Mouse (Mus musculus) gastrocnemius, postnatal 36 days (tissue): Measurements from ENCODE around the gene Epop. TPM values are rescaled to one million over a fixed set of nuclear protein-coding genes. Genes with fewer than 3 reads are reported as not detected.
A peak's percentile ranks its signal among the peaks of the same experiment; 100 is the strongest.
"Not testable (repeated sequence)": the region's sequence is repeated elsewhere in the genome, so short reads cannot be mapped to it uniquely, and the experiment has no call there.

ENCODE experiments used
- DNase-seq, 2 experiments: peaks; one replicate each; pipeline ENCODE4 v3.0.0; 2022
- intact Hi-C: fragments of 180-260 bp; cut with DNase I; formaldehyde crosslinking; loops from one replicate; pipeline ENCODE4 v1.15.1; 2025
- total RNA-seq, 2 experiments: library from RNA; stranded (reverse); gene quantifications; 2 replicates each; pipeline ENCODE4 v1.2.3; 2021

Gene Epop
- total RNA-seq, 2 experiments from 2014 or later, result 0.91 to 1.2 TPM

DNA sequence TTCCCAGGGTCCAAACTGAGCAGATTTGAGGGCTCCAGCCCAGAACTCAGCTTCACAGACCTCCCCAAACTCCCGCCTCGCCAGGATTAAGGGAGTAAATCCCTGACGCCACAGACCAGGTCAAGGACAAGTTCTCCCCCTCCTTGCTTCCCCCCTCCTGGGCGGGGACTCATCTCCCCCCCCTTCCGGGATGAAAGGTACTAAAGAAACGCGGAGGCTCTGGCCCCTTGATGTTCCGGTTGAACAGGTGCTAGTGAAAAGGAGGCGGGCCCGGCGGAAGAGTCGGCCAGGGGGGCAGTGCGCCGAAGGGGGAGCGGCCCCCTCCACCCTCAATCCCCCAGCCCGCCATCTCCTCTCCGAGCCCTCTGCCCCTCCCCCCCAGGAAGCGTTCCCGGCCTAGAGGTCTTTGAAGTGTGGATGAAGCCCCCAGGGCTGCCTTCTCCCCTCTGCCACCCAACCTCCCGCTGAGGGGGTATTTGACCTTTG, 32.2 kb upstream of the Epop start:
- DNase-seq, result no peak
- intact Hi-C loops, result no loop called here

- intact Hi-C loops, result no loop called here
- DNase-seq, result no peak
Observed at GRCm38 (mm10) chr11:97660734-97661647, 31.5 kb upstream of the Epop start.

- intact Hi-C loops, result no loop called here
- peak; percentile 71 to 72 for DNase-seq
Observed at GRCm38 (mm10) chr11:97659990-97660714, 30.6 kb upstream of the Epop start.

GRCm38 (mm10) chr11:97659267-97659989, 29.9 kb upstream of the Epop start:
- intact Hi-C loops, result no loop called here
- no peak for DNase-seq

DNA sequence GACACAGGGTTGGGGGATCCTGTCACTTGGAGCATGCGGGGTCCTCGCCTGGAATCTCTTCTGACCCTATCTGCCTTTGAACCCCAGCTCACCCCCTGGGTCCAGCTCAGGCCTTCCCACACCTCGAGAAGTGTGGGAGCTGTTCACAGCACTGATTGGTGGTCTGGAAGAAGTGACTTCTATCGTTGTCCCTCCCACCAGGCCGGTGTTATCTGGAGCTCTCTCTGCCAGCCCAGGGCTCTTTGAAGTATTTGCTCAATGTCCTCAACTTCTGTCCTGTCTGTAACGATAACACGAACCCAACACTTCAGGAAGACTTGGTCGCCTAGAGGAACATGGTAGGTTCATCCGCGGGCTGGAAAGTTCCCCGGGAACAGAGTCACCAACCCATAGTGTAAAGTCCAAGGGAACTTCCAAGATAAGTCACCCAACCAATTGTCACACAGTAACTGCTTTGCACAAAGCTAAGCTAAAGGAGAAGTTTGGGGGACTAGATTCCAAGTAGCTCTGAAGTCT, 29.3 kb upstream of the Epop start:
- DNase-seq, result no peak
- intact Hi-C loops, result no loop called here

DNA sequence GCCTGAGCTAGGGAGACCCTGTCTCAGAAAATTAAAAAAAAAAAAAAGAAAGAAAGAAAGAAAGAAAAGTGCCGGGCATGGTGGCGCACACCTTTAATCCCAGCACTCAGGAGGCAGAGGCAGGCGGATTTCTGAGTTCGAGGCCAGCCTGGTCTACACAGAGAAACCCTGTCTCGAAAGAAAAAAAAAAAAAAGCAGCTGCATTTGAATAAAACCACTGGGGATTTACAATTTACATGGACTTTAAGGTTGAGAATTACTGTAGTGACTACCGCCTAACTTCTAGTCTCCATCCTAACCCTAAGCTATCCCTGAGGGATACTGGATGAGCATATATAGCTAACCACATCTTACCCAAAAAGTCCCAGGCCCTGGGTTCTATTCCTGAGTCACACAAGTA, 28.5 kb upstream of the Epop start:
- intact Hi-C loops, DNase-seq: not testable (repeated sequence)

DNA sequence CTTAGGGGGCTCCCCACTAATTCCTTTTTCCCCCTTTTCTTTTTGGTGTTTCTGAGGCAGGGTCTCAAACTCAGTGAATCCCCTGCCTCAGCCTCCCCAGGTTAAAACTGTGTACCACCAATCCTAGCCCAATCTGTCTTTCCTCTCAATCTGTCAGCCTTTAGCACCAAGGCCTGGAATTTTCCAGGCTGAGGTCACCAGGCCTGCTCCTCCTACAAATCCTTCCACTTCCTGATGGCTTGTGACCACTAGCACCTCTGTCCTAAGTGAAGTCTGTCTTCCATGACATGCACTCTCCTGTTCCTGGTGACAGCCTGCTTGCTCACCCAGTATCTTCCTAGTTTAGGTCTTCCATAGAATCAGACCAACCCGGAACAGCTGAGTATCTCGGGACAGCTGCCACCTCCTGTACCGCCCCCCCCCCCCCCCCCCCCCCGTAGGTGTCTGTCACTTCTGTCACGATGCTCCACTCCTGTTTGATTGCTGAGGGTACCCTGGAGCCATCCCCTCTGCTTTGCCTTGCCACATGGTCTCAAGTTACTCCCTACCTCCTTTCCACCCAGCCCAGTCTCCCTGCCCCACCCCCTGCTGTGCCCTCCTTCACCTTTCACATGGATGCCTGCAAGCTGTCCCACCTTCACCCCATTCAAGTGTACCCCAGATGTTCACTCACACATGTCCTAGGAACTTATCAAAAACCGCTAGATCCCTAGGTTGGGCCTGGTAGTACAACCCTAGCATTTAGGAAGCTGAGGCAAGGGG, 27.9 kb upstream of the Epop start:
- no peak for DNase-seq

GRCm38 (mm10) chr11:97656269-97656971, 26.9 kb upstream of the Epop start:
- DNase-seq, result no peak
- intact Hi-C loops, result no loop called here

More for the DNA sequence above, 27.9 kb upstream of the Epop start:
- intact Hi-C loops, result no loop called here

DNA sequence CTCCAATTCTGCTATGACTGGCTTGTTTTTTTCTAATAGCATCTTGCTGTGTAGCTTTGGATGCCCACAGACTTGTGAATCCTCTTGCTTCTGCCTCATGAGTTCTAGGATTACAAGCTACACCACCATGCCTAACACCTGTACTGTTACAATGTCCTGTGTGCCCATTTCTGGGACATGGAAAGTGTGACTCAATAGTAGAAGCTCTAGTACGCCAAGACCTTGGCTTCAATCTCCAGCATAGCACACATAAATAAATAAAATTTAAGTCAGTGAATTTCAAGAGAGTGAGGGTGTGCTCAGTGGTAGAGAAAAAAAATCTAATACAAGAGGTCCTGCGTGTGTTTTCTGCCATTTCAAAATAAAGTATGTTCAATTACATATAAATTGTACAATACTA, 24.7 kb upstream of the Epop start:
- intact Hi-C loops, result no loop called here
- no peak for DNase-seq

DNA sequence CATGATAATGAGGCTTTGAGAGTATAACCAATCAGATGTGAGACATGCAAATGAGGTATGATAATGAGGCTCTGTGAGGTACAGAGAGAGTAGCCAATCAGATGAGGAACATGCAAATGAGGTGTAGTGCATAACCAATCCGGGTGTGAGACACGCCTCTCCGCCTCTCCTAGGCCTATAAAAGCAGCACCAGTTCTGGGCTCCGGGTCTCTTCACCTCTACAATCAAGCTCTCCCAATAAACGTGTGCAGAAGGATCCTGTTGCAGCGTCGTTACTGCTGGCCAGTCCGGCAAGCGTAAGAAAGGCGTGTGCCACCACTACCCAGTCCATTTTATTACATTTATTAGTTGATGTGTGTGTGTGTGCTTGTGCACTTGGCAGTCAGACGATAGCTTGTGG, 23.9 kb upstream of the Epop start:
- DNase-seq, intact Hi-C loops: not testable (repeated sequence)

GRCm38 (mm10) chr11:97650341-97650740, 20.8 kb upstream of the Epop start:
- DNase-seq, result no peak
- intact Hi-C loops, result no loop called here

GRCm38 (mm10) chr11:97648541-97648940, 19.0 kb upstream of the Epop start:
- DNase-seq, intact Hi-C loops: not testable (repeated sequence)

DNA sequence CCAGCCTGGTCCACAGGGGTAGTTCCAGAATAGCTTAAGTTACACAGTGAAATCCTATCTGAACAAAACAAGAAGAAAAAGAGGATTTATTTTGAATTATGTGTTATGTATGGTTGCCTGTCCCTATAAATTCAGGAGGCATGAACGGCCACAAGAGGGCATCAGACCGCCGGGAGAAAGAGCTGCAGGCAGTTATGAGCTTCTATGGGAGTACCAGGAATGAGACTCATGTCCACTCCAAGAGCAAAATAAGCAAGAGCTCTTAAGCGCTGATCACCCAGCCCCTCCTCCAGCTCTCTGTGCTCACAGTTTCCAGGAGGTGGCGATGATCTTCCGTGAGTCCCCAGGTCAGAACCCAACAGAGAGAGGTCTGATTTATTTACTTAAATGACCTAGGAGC, 15.3 kb upstream of the Epop start:
- intact Hi-C loops, result loop anchor here (1.0 kb wide), 1 partner anchor 45 kb away; no protein-coding TSS in a partner anchor
- peak; percentile 60 to 73 for DNase-seq

- intact Hi-C loops, result no loop called here
- no peak for DNase-seq
Observed at GRCm38 (mm10) chr11:97643380-97644055, 14.0 kb upstream of the Epop start.

DNA sequence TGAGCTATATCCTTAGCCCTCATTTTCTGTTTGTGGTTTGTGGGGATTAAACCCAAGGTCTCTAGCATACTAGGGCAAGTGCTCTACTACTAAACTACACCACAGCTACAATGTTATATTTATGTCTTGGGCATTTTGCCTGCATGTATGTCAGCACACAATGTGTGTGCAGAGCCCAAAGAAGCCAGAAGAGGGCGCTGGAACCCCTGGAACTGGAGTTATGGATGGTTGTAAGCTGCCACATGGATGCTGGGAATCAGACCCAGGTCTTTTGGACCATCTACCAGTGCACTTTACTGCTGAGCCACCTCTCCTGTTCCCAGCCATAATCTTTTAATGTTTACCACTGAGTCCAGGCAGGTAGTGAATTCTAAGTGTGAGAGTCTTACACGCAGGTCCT, 13.2 kb upstream of the Epop start:
- intact Hi-C loops, result no loop called here
- no peak for DNase-seq

GRCm38 (mm10) chr11:97641668-97642067, 12.2 kb upstream of the Epop start:
- intact Hi-C loops, result no loop called here
- DNase-seq, result no peak

DNA sequence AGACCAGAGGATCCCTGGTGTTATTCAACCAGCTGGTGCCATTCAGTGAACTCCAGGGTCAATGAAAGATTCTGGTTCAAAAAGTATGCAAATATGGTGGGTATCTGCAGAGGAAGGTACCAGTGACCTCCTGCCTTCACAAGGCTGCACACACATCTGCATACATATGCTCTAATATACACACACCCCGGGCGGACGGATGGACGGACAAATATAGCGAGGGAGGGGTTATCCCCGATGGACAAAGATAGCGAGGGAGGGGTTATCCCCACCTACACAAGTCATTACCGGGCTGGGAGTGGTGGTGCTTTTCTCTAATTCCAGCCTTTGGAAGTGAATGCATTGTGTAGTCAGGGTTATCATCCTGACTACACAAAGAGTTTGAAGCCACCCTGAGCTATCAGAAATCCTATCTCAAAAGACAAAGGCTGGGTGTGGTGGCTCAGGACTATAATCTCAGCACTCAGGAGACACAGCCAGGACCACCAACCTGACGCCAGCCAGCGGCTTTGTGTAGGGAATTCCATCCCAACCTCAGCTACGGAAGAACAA, 6.0 kb upstream of the Epop start:
- no peak for DNase-seq
- intact Hi-C loops, result no loop called here

GRCm38 (mm10) chr11:97632440-97632839, 2.9 kb upstream of the Epop start:
- DNase-seq, intact Hi-C loops: not testable (repeated sequence)
